Mouse (Mus musculus): ENCODE measurements around the gene Dnal1. TPM values are rescaled to one million over a fixed set of nuclear protein-coding genes. Genes with fewer than 3 reads are reported as not detected.

The Dnal1 gene
- polyA plus RNA-seq, 1 experiment, result 8.2 TPM

DNA sequence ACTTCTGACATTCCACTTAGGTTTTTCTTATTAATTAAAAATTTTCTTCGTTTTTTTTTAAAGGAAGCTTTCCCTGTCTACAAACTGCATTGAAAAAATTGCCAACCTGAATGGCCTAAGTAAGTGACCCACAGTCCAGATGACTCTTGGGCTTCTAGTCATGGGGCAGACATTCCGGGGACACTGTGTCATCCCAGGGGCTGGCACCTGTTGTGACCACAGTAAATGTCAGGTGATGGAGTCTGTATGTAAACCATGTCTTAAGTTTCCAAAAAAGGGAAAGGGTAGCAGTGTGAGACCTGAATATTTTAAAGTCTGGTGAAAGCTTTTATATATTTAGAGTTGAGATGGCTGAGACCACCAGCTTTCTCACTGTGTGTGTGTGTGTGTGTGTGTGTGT is 12.7 kb downstream of the Dnal1 start:
- TF ChIP-seq POLR2A (IDR thresholded peaks at IDR 0.05; ENCODE audit: control insufficient read depth, low read depth, low read length), result no peak
- TF ChIP-seq CTCF (IDR thresholded peaks at IDR 0.05; ENCODE audit: control insufficient read depth, insufficient read depth, insufficient replicate concordance, low read depth, low read length), result no peak
- Histone ChIP-seq H3K36me3 (ENCODE audit: control insufficient read depth, insufficient read depth, low read length) (peaks cover 2% of the 10 kb centered on the region), H3K27ac (ENCODE audit: control insufficient read depth, insufficient read depth, low read depth, low read length) (no peak overlapping the region), H3K27me3 (ENCODE audit: control insufficient read depth, insufficient read depth, low read length) (no peaks in the 10 kb centered on the region), H3K4me3 (ENCODE audit: control insufficient read depth, low read depth, low read length) (no peak overlapping the region), H3K4me1 (ENCODE audit: control insufficient read depth, insufficient read depth, low read length) (no peaks in the 10 kb centered on the region)

DNA sequence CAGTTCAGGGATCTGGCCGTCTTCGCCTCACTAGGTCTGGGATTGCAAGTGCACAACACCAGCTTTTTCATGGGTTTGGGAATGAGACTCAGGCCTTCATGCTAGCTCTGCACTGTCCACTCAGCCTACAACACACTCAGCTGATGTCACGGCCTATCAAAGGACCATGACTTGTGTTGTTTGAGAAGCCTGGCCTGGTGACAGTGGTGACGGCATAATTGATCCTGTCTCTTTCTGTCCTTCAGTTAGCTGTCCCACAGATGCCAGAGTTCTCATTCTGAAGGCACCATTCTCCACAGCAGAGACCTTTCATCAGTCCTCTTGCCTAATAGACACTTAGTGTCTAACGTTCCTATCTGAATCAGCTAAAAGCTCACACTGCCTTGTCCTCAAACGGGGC is 14.4 kb downstream of the Dnal1 start:
- no peaks in the 10 kb centered on the region for H3K27me3 ChIP-seq (ENCODE audit: control insufficient read depth, insufficient read depth, low read length)

DNA sequence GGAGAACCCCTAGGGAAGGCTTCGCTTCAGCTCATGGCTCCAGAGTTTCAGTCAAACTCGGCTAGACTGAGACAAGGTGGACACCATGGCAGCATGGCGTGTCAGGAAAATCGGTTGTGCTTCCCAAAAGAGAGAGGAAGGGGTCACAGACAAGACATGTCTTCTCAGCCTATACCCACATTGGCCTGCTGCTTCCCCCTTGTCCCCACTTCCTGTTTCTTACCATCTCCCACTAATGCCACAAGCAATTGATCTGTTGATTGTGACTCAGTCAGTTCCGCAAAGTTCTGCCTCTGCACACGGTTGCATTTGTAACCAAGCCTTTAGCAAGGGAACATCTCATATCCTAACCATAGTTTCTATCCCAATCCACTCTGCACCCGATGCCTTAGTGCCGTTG is 15.8 kb downstream of the Dnal1 start:
- H3K4me1 ChIP-seq (ENCODE audit: control insufficient read depth, insufficient read depth, low read length), result no peaks in the 10 kb centered on the region
- no peak for TF ChIP-seq CTCF (IDR thresholded peaks at IDR 0.05; ENCODE audit: control insufficient read depth, insufficient read depth, insufficient replicate concordance, low read depth, low read length)
- TF ChIP-seq POLR2A (IDR thresholded peaks at IDR 0.05; ENCODE audit: control insufficient read depth, low read depth, low read length), result no peak
- H3K27me3 ChIP-seq (ENCODE audit: control insufficient read depth, insufficient read depth, low read length), result no peaks in the 10 kb centered on the region
- H3K4me3 ChIP-seq (ENCODE audit: control insufficient read depth, low read depth, low read length), result no peak overlapping the region
- no peak overlapping the region for H3K27ac ChIP-seq (ENCODE audit: control insufficient read depth, insufficient read depth, low read depth, low read length)
- peaks cover 2% of the 10 kb centered on the region for H3K36me3 ChIP-seq (ENCODE audit: control insufficient read depth, insufficient read depth, low read length)

More for the DNA sequence above, 14.4 kb downstream of the Dnal1 start:
- no peak overlapping the region for H3K27ac ChIP-seq (ENCODE audit: control insufficient read depth, insufficient read depth, low read depth, low read length)
- H3K4me3 ChIP-seq (ENCODE audit: control insufficient read depth, low read depth, low read length), result no peak overlapping the region
- H3K4me1 ChIP-seq (ENCODE audit: control insufficient read depth, insufficient read depth, low read length), result no peaks in the 10 kb centered on the region
- TF ChIP-seq CTCF (IDR thresholded peaks at IDR 0.05; ENCODE audit: control insufficient read depth, insufficient read depth, insufficient replicate concordance, low read depth, low read length) (no peak), POLR2A (IDR thresholded peaks at IDR 0.05; ENCODE audit: control insufficient read depth, low read depth, low read length) (no peak)
- H3K36me3 ChIP-seq (ENCODE audit: control insufficient read depth, insufficient read depth, low read length), result peaks cover 2% of the 10 kb centered on the region

DNA sequence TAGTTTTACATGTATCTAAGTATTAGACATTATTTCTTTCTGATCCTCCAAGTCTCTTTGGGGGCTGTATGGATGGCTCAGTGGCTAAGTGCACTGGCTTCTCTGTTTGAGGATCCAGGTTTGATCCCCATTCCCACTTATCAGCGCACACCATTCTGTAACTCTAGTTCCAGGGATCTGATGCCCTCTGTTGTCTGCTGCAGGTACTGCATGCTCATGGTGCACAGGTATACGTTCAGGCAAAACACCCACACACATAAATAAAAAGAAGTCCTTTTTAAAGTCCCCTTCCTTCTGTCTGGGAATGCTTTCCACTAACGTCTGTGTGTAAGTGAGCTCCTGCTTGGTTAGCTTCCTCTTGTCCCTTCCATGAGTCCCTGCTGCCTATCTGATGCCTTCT is 18.1 kb downstream of the Dnal1 start:
- Histone ChIP-seq H3K27ac (ENCODE audit: control insufficient read depth, insufficient read depth, low read depth, low read length) (no peak overlapping the region), H3K27me3 (ENCODE audit: control insufficient read depth, insufficient read depth, low read length) (no peaks in the 10 kb centered on the region), H3K36me3 (ENCODE audit: control insufficient read depth, insufficient read depth, low read length) (no peaks in the 10 kb centered on the region), H3K4me3 (ENCODE audit: control insufficient read depth, low read depth, low read length) (no peak overlapping the region), H3K4me1 (ENCODE audit: control insufficient read depth, insufficient read depth, low read length) (no peaks in the 10 kb centered on the region)
- TF ChIP-seq POLR2A (IDR thresholded peaks at IDR 0.05; ENCODE audit: control insufficient read depth, low read depth, low read length) (no peak), CTCF (IDR thresholded peaks at IDR 0.05; ENCODE audit: control insufficient read depth, insufficient read depth, insufficient replicate concordance, low read depth, low read length) (peak; percentile 32; the same call in 1 of the 2 replicates)

DNA sequence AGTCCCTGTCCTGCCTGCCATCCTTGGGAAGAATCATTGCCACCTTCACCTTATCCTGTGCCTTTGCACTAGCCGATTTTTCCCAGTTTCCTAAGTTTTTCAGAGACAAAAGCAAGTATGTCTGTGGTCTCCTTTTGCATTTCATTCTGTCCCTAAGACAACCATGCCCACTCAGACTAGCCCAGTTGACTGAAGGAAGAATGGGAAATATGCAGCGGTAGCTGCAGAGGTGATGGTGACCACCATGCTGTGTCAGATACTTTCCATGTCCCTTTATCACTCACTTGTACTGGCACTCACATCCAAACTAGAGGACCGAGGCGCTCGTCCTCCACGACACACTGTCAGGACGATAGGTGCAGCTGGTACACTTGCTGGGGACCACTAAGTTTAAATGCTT is 23.0 kb downstream of the Dnal1 start:
- Histone ChIP-seq H3K36me3 (ENCODE audit: control insufficient read depth, insufficient read depth, low read length) (no peaks in the 10 kb centered on the region), H3K4me1 (ENCODE audit: control insufficient read depth, insufficient read depth, low read length) (no peaks in the 10 kb centered on the region), H3K27me3 (ENCODE audit: control insufficient read depth, insufficient read depth, low read length) (no peaks in the 10 kb centered on the region), H3K4me3 (ENCODE audit: control insufficient read depth, low read depth, low read length) (no peak overlapping the region), H3K27ac (ENCODE audit: control insufficient read depth, insufficient read depth, low read depth, low read length) (no peak overlapping the region)
- TF ChIP-seq POLR2A (IDR thresholded peaks at IDR 0.05; ENCODE audit: control insufficient read depth, low read depth, low read length) (no peak), CTCF (IDR thresholded peaks at IDR 0.05; ENCODE audit: control insufficient read depth, insufficient read depth, insufficient replicate concordance, low read depth, low read length) (no peak)

DNA sequence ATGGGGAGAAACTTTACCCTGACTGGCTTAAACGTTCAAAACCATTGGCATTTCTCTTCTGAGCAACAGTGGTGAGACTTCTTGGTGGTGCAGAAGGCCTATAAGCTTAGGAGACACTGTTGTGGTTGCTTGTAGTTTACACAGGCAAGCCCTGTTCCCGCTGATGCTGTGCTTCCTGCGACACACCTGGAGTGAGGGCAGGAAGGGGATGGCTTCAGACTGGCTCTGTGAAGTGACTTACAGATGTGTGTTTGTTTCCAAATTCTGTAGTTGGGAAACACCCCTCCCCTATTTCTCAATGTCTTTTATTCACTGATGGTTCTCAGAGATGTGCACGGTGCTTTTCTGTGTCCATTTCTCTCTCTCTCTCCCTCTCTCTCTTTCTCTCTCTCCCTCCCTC is 26.0 kb downstream of the Dnal1 start:
- Histone ChIP-seq H3K27ac (ENCODE audit: control insufficient read depth, insufficient read depth, low read depth, low read length) (no peak overlapping the region), H3K4me1 (ENCODE audit: control insufficient read depth, insufficient read depth, low read length) (no peaks in the 10 kb centered on the region), H3K27me3 (ENCODE audit: control insufficient read depth, insufficient read depth, low read length) (no peaks in the 10 kb centered on the region), H3K4me3 (ENCODE audit: control insufficient read depth, low read depth, low read length) (no peak overlapping the region), H3K36me3 (ENCODE audit: control insufficient read depth, insufficient read depth, low read length) (no peaks in the 10 kb centered on the region)
- TF ChIP-seq POLR2A (IDR thresholded peaks at IDR 0.05; ENCODE audit: control insufficient read depth, low read depth, low read length), result no peak
- TF ChIP-seq CTCF (IDR thresholded peaks at IDR 0.05; ENCODE audit: control insufficient read depth, insufficient read depth, insufficient replicate concordance, low read depth, low read length), result no peak

DNA sequence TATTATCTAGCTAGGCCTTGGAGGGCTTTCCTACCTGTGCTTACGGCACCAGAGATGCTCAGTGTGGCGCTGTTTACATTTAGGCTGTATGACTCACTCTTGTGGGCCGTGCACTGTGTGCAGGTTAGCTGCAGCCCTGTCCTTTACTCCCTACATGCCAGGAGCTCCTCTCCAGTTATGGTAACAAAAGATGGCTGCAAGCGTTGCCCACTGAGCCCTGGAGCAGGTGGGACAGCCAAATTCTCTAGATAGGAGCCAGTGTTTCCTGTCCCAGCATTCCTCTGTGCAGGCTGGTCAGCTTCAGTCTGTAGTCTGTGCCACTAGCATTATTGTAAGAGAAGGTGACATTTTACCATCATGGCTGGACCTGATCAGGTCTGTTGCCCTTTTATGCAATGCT is 27.1 kb downstream of the Dnal1 start:
- Histone ChIP-seq H3K4me3 (ENCODE audit: control insufficient read depth, low read depth, low read length) (no peak overlapping the region), H3K27ac (ENCODE audit: control insufficient read depth, insufficient read depth, low read depth, low read length) (no peak overlapping the region), H3K36me3 (ENCODE audit: control insufficient read depth, insufficient read depth, low read length) (no peaks in the 10 kb centered on the region), H3K4me1 (ENCODE audit: control insufficient read depth, insufficient read depth, low read length) (no peaks in the 10 kb centered on the region), H3K27me3 (ENCODE audit: control insufficient read depth, insufficient read depth, low read length) (no peaks in the 10 kb centered on the region)
- TF ChIP-seq POLR2A (IDR thresholded peaks at IDR 0.05; ENCODE audit: control insufficient read depth, low read depth, low read length) (no peak), CTCF (IDR thresholded peaks at IDR 0.05; ENCODE audit: control insufficient read depth, insufficient read depth, insufficient replicate concordance, low read depth, low read length) (no peak)
